Mouse (Mus musculus) adrenal gland, postnatal 10 days (tissue): Measurements from ENCODE around the gene Vmn1r185. TPM values are rescaled to one million over a fixed set of nuclear protein-coding genes. Genes with fewer than 3 reads are reported as not detected.
"Not testable (repeated sequence)": the region's sequence is repeated elsewhere in the genome, so short reads cannot be mapped to it uniquely, and the experiment has no call there.

Experiments
- DNase-seq: peaks from one replicate; pipeline ENCODE4 v3.0.0; 2021; ENCODE audit warnings: mixed read lengths
- long read RNA-seq, 2 experiments: library from polyadenylated mRNA; stranded (forward); transcript quantifications; one replicate each; pipeline ENCODE4 v2.0.0; 2021
- total RNA-seq, 2 experiments: library from RNA; stranded (reverse); gene quantifications; 2 replicates each; pipeline ENCODE4 v1.2.3; 2021

The Vmn1r185 gene
- not detected for total RNA-seq
- long read RNA-seq, experiment 1: 0 reads
- long read RNA-seq, experiment 2: 0 reads

GRCm38 (mm10) chr7:26618364-26618763 is at the start of gene Vmn1r185:
Gene Vmn1r185, minus strand, starts transcription at chr7:26618464.
- DNase-seq: not testable (repeated sequence)

DNA sequence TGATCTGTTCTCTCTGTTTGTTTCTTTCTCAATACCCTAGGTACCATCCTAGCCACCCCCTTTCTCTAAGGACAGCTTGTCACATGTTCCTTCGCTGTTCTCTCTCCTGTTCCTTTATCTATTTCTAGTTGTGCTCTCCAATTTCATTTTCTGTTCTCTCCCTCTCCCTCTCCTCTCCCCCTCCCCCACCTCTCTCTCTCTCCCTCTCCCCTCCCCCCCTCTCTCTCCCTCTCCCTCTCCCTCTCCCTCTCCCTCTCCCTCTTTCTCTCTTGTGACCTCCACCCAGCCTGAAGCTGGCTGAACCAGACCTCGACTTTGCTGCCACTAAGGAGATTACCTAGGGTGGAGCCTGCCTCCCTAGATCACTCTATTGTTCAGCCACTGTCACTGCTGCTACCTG is 49.2 kb upstream of the Vmn1r185 start:
- DNase-seq: not testable (repeated sequence)

DNA sequence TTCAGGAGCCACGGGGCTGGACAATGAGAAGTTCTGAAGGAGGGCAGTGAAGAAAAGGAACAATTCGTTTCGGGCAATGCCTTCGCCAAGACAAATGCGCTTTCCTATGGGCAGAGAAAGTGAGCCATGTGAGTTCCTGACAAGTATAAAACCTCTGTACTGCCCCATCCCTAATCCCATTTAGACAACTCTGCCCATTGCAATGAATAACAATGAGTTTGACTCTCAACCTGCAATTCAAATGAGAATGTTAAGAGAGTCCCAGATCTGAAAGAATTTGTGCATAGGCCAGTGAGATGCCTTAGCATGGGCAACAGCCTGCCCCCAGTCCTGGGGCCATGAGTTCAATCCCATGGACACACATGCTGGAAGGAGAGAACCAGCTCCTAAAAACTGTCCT is 47.7 kb upstream of the Vmn1r185 start:
- DNase-seq: no peak

DNA sequence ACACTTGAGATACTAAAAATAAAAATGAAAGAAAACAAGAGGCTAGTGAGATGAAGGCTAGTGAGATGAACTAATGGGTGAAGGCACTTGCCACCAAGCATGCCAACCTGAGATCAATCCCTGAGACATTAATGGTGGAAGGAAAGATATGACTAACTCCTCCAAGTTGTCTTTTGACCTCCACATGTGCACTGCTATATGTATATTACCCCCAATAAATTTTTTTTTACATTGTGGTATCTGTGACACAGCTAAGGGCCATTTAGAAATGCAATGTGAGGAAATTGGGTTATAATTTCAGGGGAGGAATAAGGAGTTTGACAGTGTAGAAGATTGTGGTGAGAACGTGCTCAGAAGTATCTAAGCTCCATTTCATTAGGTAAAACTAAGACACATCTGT is 28.5 kb downstream of the Vmn1r185 start:
- DNase-seq: no peak

GRCm38 (mm10) chr7:26589077-26589476 is 29.2 kb downstream of the Vmn1r185 start:
- no peak for DNase-seq

Other genes with a start within 250 kb of the Vmn1r185 start
- not detected for gene Nlrp9c, start 214.8 kb downstream of the Vmn1r185 start, total RNA-seq
- not detected for gene Nlrp4a, start 183.4 kb downstream of the Vmn1r185 start, total RNA-seq
- not detected for gene Nlrp9a, start 83.4 kb downstream of the Vmn1r185 start, total RNA-seq
- gene Cyp2b23, start 68.0 kb upstream of the Vmn1r185 start, total RNA-seq: not detected
- not detected for gene Cyp2b19, start 138.7 kb upstream of the Vmn1r185 start, total RNA-seq
- 1 to 10 TPM; 1.8 to 2.9 TPM for gene Cyp2g1, start 190.4 kb upstream of the Vmn1r185 start, total RNA-seq
- gene Cyp2a5, start 216.8 kb upstream of the Vmn1r185 start, total RNA-seq: 1 to 10 TPM; 2.0 to 6.2 TPM